Mouse (Mus musculus) limb, embryonic 11.5 days (tissue): ENCODE results near the gene Nol4l. TPM values are rescaled to one million over a fixed set of nuclear protein-coding genes. Genes with fewer than 3 reads are reported as not detected.

Experiments used
- ATAC-seq: fragments of 200-750 bp; cut with Nextera tagmentation; 2 replicates; pipeline ENCODE4 v1.8.0; 2017; ENCODE audit warnings: low read depth; ENCODE audit not compliant: insufficient number of reproducible peaks, low FRiP score, low TSS enrichment
- DNase-seq: peaks from one replicate; pipeline ENCODE4 v3.0.0-alpha.2; 2015; ENCODE audit warnings: low spot score
- H3K27ac ChIP-seq: fragments of 300-500 bp; sonication (generic); replicated peaks from 2 replicates; pipeline ENCODE4 v1.5.1; 2014; ENCODE audit warnings: low read depth, mild to moderate bottlenecking, low read length
- H3K27me3 ChIP-seq: fragments of 300-500 bp; sonication (generic); 2 replicates; pipeline ENCODE4 v1.6.1; 2014; ENCODE audit warnings: mild to moderate bottlenecking, low read length, mixed read lengths; ENCODE audit not compliant: control insufficient read depth, insufficient read depth
- H3K36me3 ChIP-seq: fragments of 300-500 bp; sonication (generic); 2 replicates; pipeline ENCODE4 v1.6.1; 2014; ENCODE audit warnings: mild to moderate bottlenecking, low read length, moderate library complexity, mixed read lengths; ENCODE audit not compliant: control insufficient read depth, insufficient read depth
- H3K4me1 ChIP-seq: fragments of 300-500 bp; sonication (generic); 2 replicates; pipeline ENCODE4 v1.6.1; 2014; ENCODE audit warnings: low read length, mixed read lengths; ENCODE audit not compliant: control insufficient read depth, insufficient read depth
- H3K4me2 ChIP-seq: fragments of 300-500 bp; sonication (generic); 2 replicates; pipeline ENCODE4 v1.6.1; 2014; ENCODE audit warnings: low read depth, mild to moderate bottlenecking, moderate library complexity; ENCODE audit not compliant: severe bottlenecking
- H3K4me3 ChIP-seq: fragments of 300-500 bp; sonication (generic); 2 replicates; pipeline ENCODE4 v1.5.1; 2014; ENCODE audit warnings: low read depth, low read length
- H3K9ac ChIP-seq: fragments of 300-500 bp; sonication (generic); 2 replicates; pipeline ENCODE4 v1.6.1; 2014; ENCODE audit warnings: mild to moderate bottlenecking, low read length
- H3K9me3 ChIP-seq: fragments of 300-500 bp; sonication (generic); 2 replicates; pipeline ENCODE4 v1.6.1; 2016; ENCODE audit warnings: low read length; ENCODE audit not compliant: control insufficient read depth
- WGBS: fragments of 180-500 bp; shearing (Covaris S2); extraction: QIAGEN DNeasy Blood & Tissue Kit; methylation state at CpG from one replicate; pipeline ENCODE4 v1.1.7; 2014; 5-methylcytosine and 5-hydroxymethylcytosine counted together
- polyA plus RNA-seq: library from polyadenylated mRNA; unstranded; fragments of >200 nt; fragmentation: Nextera tagmentation; extraction: Ambion mirVana; gene quantifications from 2 replicates; pipeline ENCODE4 v1.2.1, GENCODE M21; 2014

The Nol4l gene
- 14.0 and 15.1 TPM in 2 replicates for polyA plus RNA-seq

GRCm38 (mm10) chr2:153529931-153530766 lies at the start of gene Nol4l:
TSS of gene Nol4l (minus strand) at chr2:153529971.
- H3K4me2 ChIP-seq = peak within 1 kb of the TSS; percentile 99
- under 1% methylated on average over 49 of the region's 86 CpGs for WGBS
- peaks cover 12% of the 10 kb centered on the region for H3K4me1 ChIP-seq
- H3K27me3 ChIP-seq = peaks cover 38% of the 10 kb centered on the region
- no peaks in the 10 kb centered on the region for H3K36me3 ChIP-seq
- DNase-seq (peak; percentile 52), ATAC-seq (peak; percentile 12; the same call in 1 of the 2 replicates)
- H3K9me3 ChIP-seq = no peaks in the 10 kb centered on the region
- H3K4me3 ChIP-seq = peak within 1 kb of the TSS; percentile 56
- H3K27ac ChIP-seq = no peak within 1 kb of the TSS; the same call in 1 of the 2 replicates
- H3K9ac ChIP-seq = peak within 1 kb of the TSS; percentile 59

GRCm38 (mm10) chr2:153577122-153577521 lies 47.4 kb upstream of the Nol4l start:
- H3K27me3 ChIP-seq = no peaks in the 10 kb centered on the region
- H3K9me3 ChIP-seq = no peaks in the 10 kb centered on the region
- 0 out of 2 replicates have a peak, but pooled peaks cover 3% of the 10 kb centered on the region for H3K4me1 ChIP-seq
- ATAC-seq (no peak), DNase-seq (no peak)
- H3K4me3 ChIP-seq = no peak overlapping the region
- H3K36me3 ChIP-seq = no peaks in the 10 kb centered on the region
- no peak overlapping the region for H3K4me2 ChIP-seq
- no peak overlapping the region for H3K9ac ChIP-seq
- H3K27ac ChIP-seq = no peak overlapping the region
- WGBS = 74% methylated on average over 4 of the region's 4 CpGs

GRCm38 (mm10) chr2:153576150-153576549 lies 46.4 kb upstream of the Nol4l start:
- no peak for DNase-seq
- Histone ChIP-seq H3K9ac (no peak overlapping the region), H3K4me3 (no peak overlapping the region), H3K27ac (no peak overlapping the region), H3K27me3 (no peaks in the 10 kb centered on the region), H3K36me3 (no peaks in the 10 kb centered on the region), H3K9me3 (no peaks in the 10 kb centered on the region), H3K4me1 (0 out of 2 replicates have a peak, but pooled peaks cover 3% of the 10 kb centered on the region), H3K4me2 (no peak overlapping the region)
- WGBS = 80% methylated on average over 3 of the region's 3 CpGs
- no peak for ATAC-seq

GRCm38 (mm10) chr2:153575554-153575953 lies 45.8 kb upstream of the Nol4l start:
- Histone ChIP-seq H3K27ac (no peak overlapping the region), H3K4me1 (0 out of 2 replicates have a peak, but pooled peaks cover 3% of the 10 kb centered on the region), H3K9ac (no peak overlapping the region), H3K4me2 (no peak overlapping the region), H3K4me3 (no peak overlapping the region), H3K36me3 (no peaks in the 10 kb centered on the region), H3K9me3 (no peaks in the 10 kb centered on the region), H3K27me3 (no peaks in the 10 kb centered on the region)
- 31% methylated on average over 6 of the region's 6 CpGs for WGBS
- no peak for DNase-seq
- no peak; the same call in 1 of the 2 replicates for ATAC-seq

GRCm38 (mm10) chr2:153573101-153573500 lies 43.3 kb upstream of the Nol4l start:
- 0 out of 2 replicates have a peak, but pooled peaks cover 3% of the 10 kb centered on the region for H3K4me1 ChIP-seq
- DNase-seq (no peak), ATAC-seq (no peak)
- no peaks in the 10 kb centered on the region for H3K27me3 ChIP-seq
- no peaks in the 10 kb centered on the region for H3K36me3 ChIP-seq
- WGBS = 90% methylated on average over 9 of the region's 9 CpGs
- H3K9me3 ChIP-seq = no peaks in the 10 kb centered on the region
- H3K4me2 ChIP-seq = no peak overlapping the region
- H3K9ac ChIP-seq = no peak overlapping the region
- no peak overlapping the region for H3K27ac ChIP-seq
- H3K4me3 ChIP-seq = no peak overlapping the region

GRCm38 (mm10) chr2:153568541-153568940 lies 38.8 kb upstream of the Nol4l start:
- DNase-seq (no peak), ATAC-seq (no peak)
- Histone ChIP-seq H3K27ac (no peak overlapping the region), H3K27me3 (no peaks in the 10 kb centered on the region), H3K9ac (no peak overlapping the region), H3K4me2 (no peak overlapping the region), H3K4me1 (no peaks in the 10 kb centered on the region), H3K36me3 (no peaks in the 10 kb centered on the region), H3K9me3 (no peaks in the 10 kb centered on the region), H3K4me3 (no peak overlapping the region)
- WGBS = 92% methylated on average over 6 of the region's 6 CpGs

- no peak for DNase-seq
- 74% methylated on average over 4 of the region's 4 CpGs for WGBS
- no peak overlapping the region for H3K9ac ChIP-seq
- no peak overlapping the region for H3K27ac ChIP-seq
- no peaks in the 10 kb centered on the region for H3K27me3 ChIP-seq
- no peaks in the 10 kb centered on the region for H3K9me3 ChIP-seq
- H3K36me3 ChIP-seq = no peaks in the 10 kb centered on the region
- H3K4me3 ChIP-seq = no peak overlapping the region
- H3K4me1 ChIP-seq = no peaks in the 10 kb centered on the region
- no peak for ATAC-seq
- no peak overlapping the region for H3K4me2 ChIP-seq
These were observed 38.2 kb upstream of the Nol4l start for GRCm38 (mm10) chr2:153568013-153568412.

- DNase-seq = no peak
- Histone ChIP-seq H3K36me3 (no peaks in the 10 kb centered on the region), H3K4me3 (no peak overlapping the region), H3K27me3 (peaks cover 2% of the 10 kb centered on the region; the same call in 1 of the 2 replicates), H3K27ac (no peak overlapping the region), H3K4me1 (peaks cover 15% of the 10 kb centered on the region), H3K9me3 (no peaks in the 10 kb centered on the region), H3K9ac (no peak overlapping the region), H3K4me2 (no peak overlapping the region)
- no peak for ATAC-seq
- WGBS = 88% methylated on average over 3 of the region's 3 CpGs
These were observed 34.6 kb upstream of the Nol4l start for GRCm38 (mm10) chr2:153564343-153564742.
